Comparison of ENCODE assay signal across 21 mouse cellular contexts in the genomic region with DNA sequence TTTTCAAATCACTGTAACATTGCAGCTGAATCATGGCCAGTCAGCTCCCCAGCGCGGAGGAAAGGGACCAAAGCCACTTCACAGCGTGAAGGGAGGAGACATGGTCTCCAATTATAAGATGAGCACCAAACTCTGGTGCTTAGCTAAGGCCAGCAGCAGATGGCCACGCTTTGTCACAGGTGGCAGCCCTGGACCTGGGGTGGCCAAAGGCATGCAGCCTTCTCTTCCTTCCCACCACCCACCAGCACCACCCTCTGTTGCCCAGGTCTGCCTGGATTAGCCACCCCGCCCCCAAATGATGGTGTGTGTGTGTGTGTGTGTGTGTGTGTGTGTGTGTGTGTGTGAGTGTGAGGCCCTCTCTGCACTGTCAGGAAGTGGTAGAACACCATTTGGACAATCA. TPM values are rescaled to one million over a fixed set of nuclear protein-coding genes. Genes with fewer than 3 reads are reported as not detected.
DNase-seq lines count a peak whose midpoint lies in the region; ATAC-seq lines count a peak whose summit lies in the region.
"Had no signal": no experiment of that assay in that cellular context is flagged by ENCODE, and none has a peak within 500 bp of the region (broad histone marks: within the 10 kb centered on the region; RNA-seq: fewer than 3 reads in every experiment).

No protein-coding gene starts in this region.

- peaks cover 20% of the 10 kb centered on the region for H3K36me3 ChIP-seq in heart, embryonic 12.5 days
- H3K36me3 ChIP-seq in megakaryocyte, embryonic 14.5 days (replicated peaks; ENCODE audit: low read length): peaks cover 81% of the 10 kb centered on the region
- peaks cover 18% of the 10 kb centered on the region for H3K36me3 ChIP-seq in midbrain, embryonic 10.5 days

- H3K4me2 ChIP-seq in heart, embryonic 12.5 days: no peak overlapping the region
- H3K4me2 ChIP-seq: embryonic facial prominence, embryonic 12.5 days had no signal

- no peak for DNase-seq in heart, postnatal 4 days
- DNase-seq in cerebellum, adult 9-11 months: peak; percentile 98
- DNase-seq in midbrain, embryonic 10.5 days (ENCODE audit: low spot score): no peak
- DNase-seq in thymus, postnatal 14 days: no peak
- DNase-seq: adrenal gland, postnatal 36 days; gastrocnemius, postnatal 36 days; kidney, adult 11 months; liver; liver, postnatal 0 days had no signal

- H3K27ac ChIP-seq in heart, embryonic 12.5 days (ENCODE audit: poor library complexity, severe bottlenecking): 0 out of 2 replicates have a peak overlapping the region, but pooled peaks have one; percentile 6
- no peak overlapping the region for H3K27ac ChIP-seq in midbrain, embryonic 10.5 days (replicated peaks)
- H3K27ac ChIP-seq: embryonic facial prominence, embryonic 12.5 days; heart, embryonic 10.5 days; kidney, postnatal 0 days; stomach, postnatal 0 days had no signal

- no peaks in the 10 kb centered on the region for H3K27me3 ChIP-seq in heart, embryonic 12.5 days (replicated peaks)
- H3K27me3 ChIP-seq in megakaryocyte, embryonic 14.5 days (replicated peaks): no peaks in the 10 kb centered on the region
- no peaks in the 10 kb centered on the region for H3K27me3 ChIP-seq in midbrain, embryonic 10.5 days (ENCODE audit: low read depth, poor library complexity, severe bottlenecking)
- H3K27me3 ChIP-seq: embryonic facial prominence, embryonic 12.5 days had no signal

- 0 out of 2 replicates have a peak, but pooled peaks have one; percentile 28 for ATAC-seq in heart, embryonic 12.5 days (ENCODE audit: insufficient number of reproducible peaks, low FRiP score)
- no peak for ATAC-seq in megakaryocyte, adult 5-6 weeks (ENCODE audit: poor library complexity, severe bottlenecking)
- ATAC-seq: CD4-positive, CD25-positive, alpha-beta regulatory T cell, adult 4 months; forebrain, embryonic 14.5 days; liver, postnatal 0 days had no signal

- no peak overlapping the region for H3K9ac ChIP-seq in heart, embryonic 12.5 days
- H3K9ac ChIP-seq: embryonic facial prominence, embryonic 12.5 days; liver, postnatal 0 days had no signal

- no peaks in the 10 kb centered on the region for H3K9me3 ChIP-seq in heart, embryonic 12.5 days (replicated peaks)
- no peaks in the 10 kb centered on the region for H3K9me3 ChIP-seq in megakaryocyte, embryonic 14.5 days
- no peaks in the 10 kb centered on the region for H3K9me3 ChIP-seq in midbrain, embryonic 10.5 days (replicated peaks)
- H3K9me3 ChIP-seq: embryonic facial prominence, embryonic 12.5 days; heart, embryonic 10.5 days had no signal

- peaks cover 55% of the 10 kb centered on the region for H3K4me1 ChIP-seq in heart, embryonic 12.5 days (replicated peaks)
- H3K4me1 ChIP-seq in megakaryocyte, embryonic 14.5 days: peaks cover 90% of the 10 kb centered on the region
- peaks cover 2% of the 10 kb centered on the region; the same call in 1 of the 2 replicates for H3K4me1 ChIP-seq in midbrain, embryonic 10.5 days
- H3K4me1 ChIP-seq: embryonic facial prominence, embryonic 12.5 days had no signal

- WGBS in heart, embryonic 12.5 days: 87% methylated on average over 5 of the region's 5 CpGs
- WGBS in midbrain, embryonic 10.5 days: 92% methylated on average over 5 of the region's 5 CpGs

- no peak overlapping the region for H3K4me3 ChIP-seq in heart, embryonic 12.5 days
- H3K4me3 ChIP-seq in megakaryocyte, embryonic 14.5 days (replicated peaks): peak overlapping the region; percentile 69
- H3K4me3 ChIP-seq in midbrain, embryonic 10.5 days: no peak overlapping the region
- H3K4me3 ChIP-seq: embryonic facial prominence, embryonic 12.5 days; heart, embryonic 10.5 days had no signal

RNA-seq across cellular contexts. Expression of a gene that starts 7.7 kb away (rescaled TPM):
- polyA plus RNA-seq in heart, embryonic 12.5 days (2016; fragmentation: Nextera tagmentation; extraction: Ambion mirVana): 26.9 and 29.7 TPM in 2 replicates
- total RNA-seq in heart, postnatal 4 days (2021): 10 to 100 TPM; 23.1 to 28.0 TPM
- polyA plus RNA-seq in megakaryocyte, embryonic 14.5 days (2012; ENCODE audit: insufficient read depth, low replicate concordance): 517 and 1,363 TPM in 2 replicates
- total RNA-seq in megakaryocyte, adult 5-6 weeks (2015): 49.5 and 55.2 TPM in 2 replicates
- total RNA-seq in megakaryocyte, adult 5-6 weeks (2017): 44.0 and 54.1 TPM in 2 replicates
- polyA plus RNA-seq in midbrain, embryonic 10.5 days (2016; fragmentation: Nextera tagmentation; extraction: Ambion mirVana): 29.2 and 37.6 TPM in 2 replicates

RNA-seq across cellular contexts. Expression of a gene that starts 8.4 kb away (rescaled TPM):
- 29.5 and 31.7 TPM in 2 replicates for polyA plus RNA-seq in heart, embryonic 12.5 days (2016; fragmentation: Nextera tagmentation; extraction: Ambion mirVana)
- 10 to 100 TPM; 33.2 to 36.3 TPM for total RNA-seq in heart, postnatal 4 days (2021)
- polyA plus RNA-seq in megakaryocyte, embryonic 14.5 days (2012; ENCODE audit: insufficient read depth, low replicate concordance): 5.2 and 6.0 TPM in 2 replicates
- total RNA-seq in megakaryocyte, adult 5-6 weeks (2015): 12.4 and 14.5 TPM in 2 replicates
- total RNA-seq in megakaryocyte, adult 5-6 weeks (2017): 7.8 and 10.2 TPM in 2 replicates
- 25.2 and 27.9 TPM in 2 replicates for polyA plus RNA-seq in midbrain, embryonic 10.5 days (2016; fragmentation: Nextera tagmentation; extraction: Ambion mirVana)

RNA-seq across cellular contexts. Expression of a gene that starts 22.5 kb away (rescaled TPM):
- polyA plus RNA-seq in heart, embryonic 12.5 days (2016; fragmentation: Nextera tagmentation; extraction: Ambion mirVana): not detected in 2 replicates
- total RNA-seq in heart, postnatal 4 days (2021): not detected
- 0.30 TPM in 1 of 2 replicates, not detected in the other for polyA plus RNA-seq in megakaryocyte, embryonic 14.5 days (2012; ENCODE audit: insufficient read depth, low replicate concordance)
- not detected in 2 replicates for total RNA-seq in megakaryocyte, adult 5-6 weeks (2015)
- not detected in 2 replicates for total RNA-seq in megakaryocyte, adult 5-6 weeks (2017)
- 0.09 and 0.32 TPM in 2 replicates for polyA plus RNA-seq in midbrain, embryonic 10.5 days (2016; fragmentation: Nextera tagmentation; extraction: Ambion mirVana)
- total RNA-seq: gastrocnemius, postnatal 36 days; heart, postnatal 25 days; midbrain, postnatal 0 days; neutrophil, adult 5-6 weeks had no signal
- polyA plus RNA-seq: CD4-positive, CD25-positive, alpha-beta regulatory T cell, adult 4 months; forebrain, embryonic 14.5 days; liver, postnatal 0 days; midbrain, postnatal 0 days had no signal

RNA-seq across cellular contexts. Expression of a gene that starts 32.1 kb away (rescaled TPM):
- polyA plus RNA-seq in heart, embryonic 12.5 days (2016; fragmentation: Nextera tagmentation; extraction: Ambion mirVana): 0.53 and 0.64 TPM in 2 replicates
- under 1 TPM in 1 of 2 experiments, not detected in 1; 0.14 TPM for total RNA-seq in heart, postnatal 4 days (2021)
- 1.7 and 3.7 TPM in 2 replicates for polyA plus RNA-seq in megakaryocyte, embryonic 14.5 days (2012; ENCODE audit: insufficient read depth, low replicate concordance)
- total RNA-seq in megakaryocyte, adult 5-6 weeks (2015): 0.16 and 0.21 TPM in 2 replicates
- not detected in 2 replicates for total RNA-seq in megakaryocyte, adult 5-6 weeks (2017)
- 0.24 and 0.25 TPM in 2 replicates for polyA plus RNA-seq in midbrain, embryonic 10.5 days (2016; fragmentation: Nextera tagmentation; extraction: Ambion mirVana)
- total RNA-seq: gastrocnemius, postnatal 36 days; heart, postnatal 25 days; neutrophil, adult 5-6 weeks had no signal
- polyA plus RNA-seq: forebrain, embryonic 14.5 days had no signal

RNA-seq across cellular contexts. Expression of a gene that starts 33.5 kb away (rescaled TPM):
- polyA plus RNA-seq in heart, embryonic 12.5 days (2016; fragmentation: Nextera tagmentation; extraction: Ambion mirVana): 1.2 and 1.7 TPM in 2 replicates
- total RNA-seq in heart, postnatal 4 days (2021): under 1 TPM; 0.14 to 0.24 TPM
- 0.66 TPM in 1 of 2 replicates, not detected in the other for polyA plus RNA-seq in megakaryocyte, embryonic 14.5 days (2012; ENCODE audit: insufficient read depth, low replicate concordance)
- total RNA-seq in megakaryocyte, adult 5-6 weeks (2015): 3.0 and 3.8 TPM in 2 replicates
- 1.9 and 2.4 TPM in 2 replicates for total RNA-seq in megakaryocyte, adult 5-6 weeks (2017)
- 1.5 and 1.9 TPM in 2 replicates for polyA plus RNA-seq in midbrain, embryonic 10.5 days (2016; fragmentation: Nextera tagmentation; extraction: Ambion mirVana)

Comparison
In these comparisons a context has a peak if more than half of its experiments do, and no peak if none do; other contexts are left out.
1. RNA of a gene that starts 7.7 kb away (polyA plus RNA-seq): 517 to 1,363 TPM in megakaryocyte, embryonic 14.5 days; 29.2 to 37.6 TPM in midbrain, embryonic 10.5 days and 26.9 to 29.7 TPM in heart, embryonic 12.5 days; every median in the first group is over 10 times any median in the second.